Mouse (Mus musculus): Measurements from ENCODE around the gene Fam172a.

Fam172a gene

GRCm38 (mm10) chr13:78210748-78211089 lies 508.9 kb downstream of the Fam172a start:
- in situ Hi-C loops (cut with MboI, MseI) = loop anchor here (25.0 kb wide), 1 partner anchor 1348 kb away; no protein-coding TSS in a partner anchor

- in situ Hi-C loops (cut with MboI, MseI) = loop anchor here (25.0 kb wide), 1 partner anchor 1349 kb away; no protein-coding TSS in a partner anchor
Observed at GRCm38 (mm10) chr13:78211231-78212010, 509.6 kb downstream of the Fam172a start.

- in situ Hi-C loops (cut with MboI, MseI) = loop anchor here (25.0 kb wide), 1 partner anchor 1350 kb away; no protein-coding TSS in a partner anchor
Observed at GRCm38 (mm10) chr13:78212111-78212510, 510.3 kb downstream of the Fam172a start.

GRCm38 (mm10) chr13:78213155-78213554 lies 511.3 kb downstream of the Fam172a start:
- in situ Hi-C loops (cut with MboI, MseI) = loop anchor here (25.0 kb wide), 1 partner anchor 1351 kb away; no protein-coding TSS in a partner anchor

- in situ Hi-C loops (cut with MboI, MseI) = loop anchor here (25.0 kb wide), 1 partner anchor 1353 kb away; no protein-coding TSS in a partner anchor
Observed at GRCm38 (mm10) chr13:78215223-78215622, 513.4 kb downstream of the Fam172a start.
